Mouse (Mus musculus): ENCODE measurements at regions not wholly inside any gene's neighbourhood (a gene's known extent, or its start where the extent isn't known, plus 50 kb on each side); places are given as distances from the start of the nearest gene placed in this dataset.
A peak's percentile ranks its signal among the peaks of the same experiment; 100 is the strongest.

- WGBS = 93% methylated on average over 4 of the region's 4 CpGs
- Histone ChIP-seq H3K9ac (no peak overlapping the region), H3K27ac (no peak overlapping the region), H3K27me3 (no peaks in the 10 kb centered on the region), H3K4me3 (no peak overlapping the region), H3K9me3 (replicated peaks) (no peaks in the 10 kb centered on the region), H3K4me2 (no peak overlapping the region), H3K4me1 (no peaks in the 10 kb centered on the region), H3K36me3 (ENCODE audit: poor library complexity, severe bottlenecking) (no peaks in the 10 kb centered on the region)
- no peak for ATAC-seq
Observed at GRCm38 (mm10) chr6:98588979-98589378, 246.4 kb upstream of the Gm765 start.

- Histone ChIP-seq H3K27me3 (no peaks in the 10 kb centered on the region), H3K27ac (no peak overlapping the region), H3K36me3 (ENCODE audit: poor library complexity, severe bottlenecking) (no peaks in the 10 kb centered on the region), H3K9ac (no peak overlapping the region), H3K9me3 (replicated peaks) (no peaks in the 10 kb centered on the region), H3K4me1 (no peaks in the 10 kb centered on the region), H3K4me2 (no peak overlapping the region), H3K4me3 (no peak overlapping the region)
- WGBS = 65% methylated on average over 4 of the region's 4 CpGs
- no peak for ATAC-seq
Observed at GRCm38 (mm10) chr6:98584541-98584940, 242.0 kb upstream of the Gm765 start.

- no peaks in the 10 kb centered on the region for H3K4me1 ChIP-seq
- no peaks in the 10 kb centered on the region for H3K36me3 ChIP-seq (ENCODE audit: poor library complexity, severe bottlenecking)
- no peak for ATAC-seq
- no peak overlapping the region for H3K9ac ChIP-seq
- H3K27ac ChIP-seq = no peak overlapping the region
- no peaks in the 10 kb centered on the region for H3K27me3 ChIP-seq
- 64% methylated on average over 2 of the region's 2 CpGs for WGBS
- no peak overlapping the region for H3K4me2 ChIP-seq
- H3K4me3 ChIP-seq = no peak overlapping the region
- no peaks in the 10 kb centered on the region for H3K9me3 ChIP-seq (replicated peaks)
Observed at GRCm38 (mm10) chr6:98582826-98583225, 240.3 kb upstream of the Gm765 start.

GRCm38 (mm10) chr6:98575227-98575626 is 232.7 kb upstream of the Gm765 start:
- ATAC-seq = no peak
- Histone ChIP-seq H3K4me3 (no peak overlapping the region), H3K27me3 (no peaks in the 10 kb centered on the region), H3K36me3 (ENCODE audit: poor library complexity, severe bottlenecking) (no peaks in the 10 kb centered on the region), H3K9me3 (replicated peaks) (no peaks in the 10 kb centered on the region), H3K4me2 (no peak overlapping the region), H3K9ac (no peak overlapping the region), H3K4me1 (no peaks in the 10 kb centered on the region), H3K27ac (no peak overlapping the region)
- WGBS = 93% methylated on average over 1 of the region's 1 CpGs

GRCm38 (mm10) chr6:98555702-98556101 is 213.1 kb upstream of the Gm765 start:
- WGBS = 82% methylated on average over 1 of the region's 1 CpGs
- Histone ChIP-seq H3K9ac (no peak overlapping the region), H3K36me3 (ENCODE audit: poor library complexity, severe bottlenecking) (no peaks in the 10 kb centered on the region), H3K4me3 (no peak overlapping the region), H3K27ac (no peak overlapping the region), H3K9me3 (replicated peaks) (no peaks in the 10 kb centered on the region), H3K4me2 (no peak overlapping the region), H3K4me1 (no peaks in the 10 kb centered on the region), H3K27me3 (no peaks in the 10 kb centered on the region)
- no peak for ATAC-seq

GRCm38 (mm10) chr6:98553922-98554321 is 211.4 kb upstream of the Gm765 start:
- no peak overlapping the region for H3K9ac ChIP-seq
- H3K9me3 ChIP-seq (replicated peaks) = no peaks in the 10 kb centered on the region
- H3K4me1 ChIP-seq = 0 out of 2 replicates have a peak, but pooled peaks cover 4% of the 10 kb centered on the region
- H3K36me3 ChIP-seq (ENCODE audit: poor library complexity, severe bottlenecking) = no peaks in the 10 kb centered on the region
- H3K4me2 ChIP-seq = no peak overlapping the region
- no peak overlapping the region for H3K4me3 ChIP-seq
- no peaks in the 10 kb centered on the region for H3K27me3 ChIP-seq
- WGBS = 88% methylated on average over 1 of the region's 1 CpGs
- H3K27ac ChIP-seq = no peak overlapping the region
- ATAC-seq = no peak

- Histone ChIP-seq H3K9ac (no peak overlapping the region), H3K4me1 (0 out of 2 replicates have a peak, but pooled peaks cover 4% of the 10 kb centered on the region), H3K36me3 (ENCODE audit: poor library complexity, severe bottlenecking) (no peaks in the 10 kb centered on the region), H3K4me2 (no peak overlapping the region), H3K9me3 (replicated peaks) (no peaks in the 10 kb centered on the region), H3K4me3 (no peak overlapping the region), H3K27me3 (no peaks in the 10 kb centered on the region), H3K27ac (no peak overlapping the region)
- ATAC-seq = no peak
- 81% methylated on average over 3 of the region's 3 CpGs for WGBS
Observed at GRCm38 (mm10) chr6:98551781-98552180, 209.2 kb upstream of the Gm765 start.

GRCm38 (mm10) chr6:98526882-98527440 is 184.4 kb upstream of the Gm765 start:
- no peaks in the 10 kb centered on the region for H3K9me3 ChIP-seq (replicated peaks)
- H3K4me2 ChIP-seq = peak overlapping the region; percentile 33; the same call in 1 of the 2 replicates
- no peaks in the 10 kb centered on the region for H3K36me3 ChIP-seq (ENCODE audit: poor library complexity, severe bottlenecking)
- WGBS = 19% methylated on average over 15 of the region's 15 CpGs
- no peak overlapping the region for H3K4me3 ChIP-seq
- H3K4me1 ChIP-seq = peaks cover 16% of the 10 kb centered on the region
- ATAC-seq = no peak
- H3K9ac ChIP-seq = no peak overlapping the region
- H3K27me3 ChIP-seq = peaks cover 11% of the 10 kb centered on the region; the same call in 1 of the 2 replicates
- H3K27ac ChIP-seq = no peak overlapping the region

- WGBS = 11% methylated on average over 6 of the region's 6 CpGs
- H3K9me3 ChIP-seq (replicated peaks) = no peaks in the 10 kb centered on the region
- H3K4me1 ChIP-seq = peaks cover 16% of the 10 kb centered on the region
- no peak for ATAC-seq
- no peak overlapping the region for H3K9ac ChIP-seq
- peaks cover 11% of the 10 kb centered on the region; the same call in 1 of the 2 replicates for H3K27me3 ChIP-seq
- no peak overlapping the region for H3K4me3 ChIP-seq
- H3K36me3 ChIP-seq (ENCODE audit: poor library complexity, severe bottlenecking) = no peaks in the 10 kb centered on the region
- H3K27ac ChIP-seq = no peak overlapping the region
- no peak overlapping the region for H3K4me2 ChIP-seq
Observed at GRCm38 (mm10) chr6:98525286-98525685, 182.7 kb upstream of the Gm765 start.

- Histone ChIP-seq H3K4me1 (peaks cover 16% of the 10 kb centered on the region), H3K9me3 (replicated peaks) (no peaks in the 10 kb centered on the region), H3K9ac (no peak overlapping the region), H3K27me3 (peaks cover 11% of the 10 kb centered on the region; the same call in 1 of the 2 replicates), H3K4me3 (no peak overlapping the region), H3K36me3 (ENCODE audit: poor library complexity, severe bottlenecking) (no peaks in the 10 kb centered on the region), H3K27ac (no peak overlapping the region), H3K4me2 (no peak overlapping the region)
- WGBS = 82% methylated on average over 2 of the region's 2 CpGs
- ATAC-seq = no peak
Observed at GRCm38 (mm10) chr6:98524659-98525058, 182.1 kb upstream of the Gm765 start.

- H3K4me2 ChIP-seq = no peak overlapping the region
- H3K27me3 ChIP-seq = peaks cover 7% of the 10 kb centered on the region; the same call in 1 of the 2 replicates
- peaks cover 14% of the 10 kb centered on the region for H3K4me1 ChIP-seq
- H3K4me3 ChIP-seq = no peak overlapping the region
- no peak overlapping the region for H3K27ac ChIP-seq
- no peak for ATAC-seq
- WGBS = 72% methylated on average over 10 of the region's 10 CpGs
- H3K9ac ChIP-seq = no peak overlapping the region
- H3K36me3 ChIP-seq (ENCODE audit: poor library complexity, severe bottlenecking) = no peaks in the 10 kb centered on the region
- no peaks in the 10 kb centered on the region for H3K9me3 ChIP-seq (replicated peaks)
Observed at GRCm38 (mm10) chr6:98521526-98521925, 179.0 kb upstream of the Gm765 start.

- Histone ChIP-seq H3K27ac (no peak overlapping the region), H3K4me1 (peaks cover 6% of the 10 kb centered on the region; the same call in 1 of the 2 replicates), H3K4me2 (no peak overlapping the region), H3K4me3 (no peak overlapping the region), H3K27me3 (no peaks in the 10 kb centered on the region), H3K9ac (no peak overlapping the region), H3K36me3 (ENCODE audit: poor library complexity, severe bottlenecking) (no peaks in the 10 kb centered on the region), H3K9me3 (replicated peaks) (no peaks in the 10 kb centered on the region)
- WGBS = 84% methylated on average over 3 of the region's 3 CpGs
- ATAC-seq = no peak
Observed at GRCm38 (mm10) chr6:98514826-98515225, 172.3 kb upstream of the Gm765 start.

GRCm38 (mm10) chr6:98514376-98514775 is 171.8 kb upstream of the Gm765 start:
- H3K4me1 ChIP-seq = peaks cover 6% of the 10 kb centered on the region; the same call in 1 of the 2 replicates
- H3K27ac ChIP-seq = no peak overlapping the region
- no peaks in the 10 kb centered on the region for H3K36me3 ChIP-seq (ENCODE audit: poor library complexity, severe bottlenecking)
- 88% methylated on average over 7 of the region's 7 CpGs for WGBS
- no peaks in the 10 kb centered on the region for H3K27me3 ChIP-seq
- no peak overlapping the region for H3K4me2 ChIP-seq
- no peak for ATAC-seq
- no peak overlapping the region for H3K9ac ChIP-seq
- no peaks in the 10 kb centered on the region for H3K9me3 ChIP-seq (replicated peaks)
- H3K4me3 ChIP-seq = no peak overlapping the region

Data from forebrain, embryonic 13.5 days (tissue).